Mouse (Mus musculus) heart, postnatal 25 days (tissue): Measurements from ENCODE around the gene Nup214. TPM values are rescaled to one million over a fixed set of nuclear protein-coding genes. Genes with fewer than 3 reads are reported as not detected.
A peak's percentile ranks its signal among the peaks of the same experiment; 100 is the strongest.

Experiments used
- DNase-seq: peaks from one replicate; pipeline ENCODE4 v3.0.0; 2022; ENCODE audit warnings: low spot score
- intact Hi-C: fragments of 180-260 bp; cut with DNase I; formaldehyde crosslinking; loops from one replicate; pipeline ENCODE4 v1.15.1; 2025
- microRNA-seq: library from miRNA; unstranded; fragments of <30 nt; microRNA quantifications from one replicate; pipeline ENCODE4 v1.2.0, GENCODE M21; 2022
- total RNA-seq, 2 experiments: library from RNA; stranded (reverse); gene quantifications; 2 replicates each; pipeline ENCODE4 v1.2.3; 2021

The Nup214 gene
- total RNA-seq, 2 experiments from 2014 or later = 27.4 to 28.3 TPM

DNA sequence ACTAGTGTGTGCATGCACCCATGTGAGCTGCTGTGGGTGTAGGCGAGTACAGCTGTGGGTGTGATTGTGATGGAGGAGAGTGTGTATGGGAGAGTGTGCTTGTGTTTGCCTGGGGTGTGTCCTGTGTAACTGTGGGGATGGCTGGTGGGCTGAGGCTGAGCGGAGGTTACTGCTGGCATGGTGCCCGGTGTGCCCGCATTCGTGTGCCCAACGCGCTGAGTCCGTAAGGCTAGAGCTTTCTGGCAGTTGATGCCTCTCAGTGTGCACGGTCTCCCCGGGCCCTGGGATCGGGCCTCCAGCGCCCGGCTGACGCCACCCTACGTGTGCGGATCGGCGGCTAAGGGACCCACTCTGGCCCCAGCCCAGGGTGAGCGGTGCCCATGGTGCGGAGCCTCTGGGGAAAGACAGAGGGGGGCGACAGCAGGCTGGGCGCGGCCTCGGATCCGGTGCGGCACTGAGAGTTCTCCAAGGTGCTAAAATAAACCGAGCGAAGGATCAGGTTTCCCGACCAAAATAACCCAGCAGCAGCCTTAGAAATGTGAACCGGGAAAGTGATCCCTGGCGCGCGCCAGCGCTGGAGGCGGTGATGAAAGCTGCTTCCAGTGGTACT, 114.2 kb downstream of the Nup214 start:
- no peak for DNase-seq
- intact Hi-C loops = loop anchor here (2.0 kb wide), 1 partner anchor 40 kb away; no protein-coding TSS in a partner anchor

- intact Hi-C loops = loop anchor here (2.0 kb wide), 1 partner anchor 39 kb away; no protein-coding TSS in a partner anchor
- no peak for DNase-seq
These were observed 115.4 kb downstream of the Nup214 start for GRCm38 (mm10) chr2:32089606-32090005.

DNA sequence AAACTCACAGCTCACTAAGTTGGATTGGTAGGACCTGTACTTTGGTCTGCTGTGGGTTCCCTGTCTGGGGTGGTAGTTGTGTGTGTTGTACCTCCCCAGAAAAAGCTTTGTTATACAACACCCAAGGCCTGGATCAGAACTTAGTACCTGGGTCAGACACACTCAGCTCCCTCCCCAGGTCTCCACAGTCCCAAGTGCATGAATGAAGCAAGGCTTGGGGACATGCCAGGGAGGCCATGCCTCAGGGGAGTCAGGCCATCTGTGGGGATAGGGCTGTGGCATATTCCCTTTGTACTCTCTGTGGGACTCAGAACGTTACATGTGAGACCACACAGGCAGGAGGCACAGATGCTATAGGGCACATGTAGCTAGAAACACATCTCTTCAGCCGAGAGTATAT, 115.9 kb downstream of the Nup214 start:
- intact Hi-C loops = no loop called here
- DNase-seq = no peak

- intact Hi-C loops = no loop called here
- DNase-seq = no peak
These were observed 117.7 kb downstream of the Nup214 start for GRCm38 (mm10) chr2:32091956-32092355.

DNA sequence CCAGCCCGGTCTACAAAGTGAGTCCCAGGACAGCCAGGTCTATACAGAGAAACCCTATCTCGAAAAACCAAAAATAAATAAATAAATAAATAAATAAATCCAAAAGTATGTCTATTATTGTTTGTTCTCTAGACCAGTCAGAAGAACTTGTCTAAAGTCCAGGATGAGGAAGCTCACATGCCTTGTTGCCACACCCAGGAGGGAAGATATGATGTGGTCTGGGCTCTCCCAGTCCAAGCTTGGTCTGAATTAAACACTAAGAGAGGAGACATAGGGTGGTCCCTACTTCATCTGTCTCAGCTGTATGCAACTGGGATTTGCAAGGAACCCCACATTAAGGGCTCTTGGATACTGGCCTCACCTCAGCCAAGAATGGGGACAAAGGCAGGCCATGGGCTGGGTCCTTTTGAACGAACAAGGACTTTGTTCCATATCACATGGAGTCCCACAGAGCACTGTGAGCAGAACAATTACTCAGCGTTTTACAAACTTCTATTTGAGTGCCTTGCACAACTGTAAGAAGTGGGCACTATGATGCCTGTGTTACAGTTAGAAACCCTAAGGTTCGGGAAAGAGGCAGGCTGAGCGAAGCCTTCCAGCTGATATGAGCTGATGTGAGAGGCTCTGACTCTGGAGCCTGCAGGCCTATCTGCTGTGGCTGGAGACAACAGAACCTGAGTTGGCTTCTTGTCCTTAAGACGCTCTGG, 119.9 kb downstream of the Nup214 start:
- intact Hi-C loops = no loop called here
- no peak for DNase-seq

- intact Hi-C loops = no loop called here
- DNase-seq = peak; percentile 60
These were observed 121.3 kb downstream of the Nup214 start, which contains the start of gene Plpp7 for GRCm38 (mm10) chr2:32095351-32096121. TSS of gene Plpp7 (plus strand) at chr2:32095528.

DNA sequence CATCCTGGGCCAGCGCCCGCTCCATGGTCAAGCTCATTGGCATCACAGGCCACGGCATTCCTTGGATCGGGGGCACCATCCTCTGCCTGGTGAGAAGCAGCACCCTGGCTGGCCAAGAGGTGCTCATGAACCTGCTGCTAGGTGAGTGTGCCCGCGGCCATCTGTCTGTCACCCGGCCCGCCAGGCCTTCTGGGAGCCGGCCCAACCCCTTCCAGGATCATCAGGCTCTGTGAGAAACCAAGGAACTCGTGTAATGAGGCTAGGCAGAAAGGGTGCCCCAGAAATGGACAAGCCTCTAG, 121.8 kb downstream of the Nup214 start:
- no peak for DNase-seq
- intact Hi-C loops = no loop called here

DNA sequence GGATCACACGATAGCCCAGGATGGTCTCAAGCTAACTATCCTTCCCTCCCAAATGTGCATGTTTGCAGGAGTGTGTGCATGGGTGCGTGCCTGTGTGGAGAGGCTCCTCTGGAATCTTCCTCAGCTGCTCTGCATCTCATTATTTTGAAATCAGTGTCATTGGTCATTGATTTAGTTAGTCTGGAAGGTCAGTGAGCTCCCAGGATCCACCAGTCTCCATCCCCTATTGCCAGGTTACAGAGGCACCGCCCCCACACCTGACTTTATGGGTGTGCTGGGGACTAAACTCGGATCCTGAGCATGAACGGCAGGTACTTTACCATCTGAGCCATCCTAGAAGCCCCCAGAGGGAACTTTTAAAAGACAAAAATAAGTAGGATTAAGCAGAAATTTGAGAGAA, 128.7 kb downstream of the Nup214 start:
- no peak for DNase-seq
- intact Hi-C loops = no loop called here

- no peak for DNase-seq
- intact Hi-C loops = no loop called here
These were observed 129.3 kb downstream of the Nup214 start for GRCm38 (mm10) chr2:32103557-32103956.

Small RNAs within 50 kb of the gene (microRNA-seq; reads per million reads assigned to microRNA genes)
- not detected for gene Mir7674

Other genes with a start within 250 kb of the Nup214 start
- gene Qrfp, start 163.9 kb upstream of the Nup214 start, total RNA-seq = not detected
- not detected for gene Fibcd1, start 128.4 kb upstream of the Nup214 start, total RNA-seq
- gene Lamc3, start 87.1 kb upstream of the Nup214 start, total RNA-seq = under 1 TPM; 0.64 to 0.68 TPM
- gene Aif1l, start 24.3 kb upstream of the Nup214 start, total RNA-seq = 1 to 10 TPM; 6.1 to 6.6 TPM
- gene Fam78a, start 110.4 kb downstream of the Nup214 start, total RNA-seq = 10 to 100 TPM; 20.0 TPM
- gene Plpp7, start 121.1 kb downstream of the Nup214 start, total RNA-seq = 10 to 100 TPM; 31.8 to 33.7 TPM
- gene Prrc2b, start 176.6 kb downstream of the Nup214 start, total RNA-seq = 10 to 100 TPM; 79.0 to 89.8 TPM